Mouse (Mus musculus) embryonic facial prominence, embryonic 13.5 days (tissue): Measurements from ENCODE around the gene Carmil1. TPM values are rescaled to one million over a fixed set of nuclear protein-coding genes. Genes with fewer than 3 reads are reported as not detected.
"Not testable (repeated sequence)": the region's sequence is repeated elsewhere in the genome, so short reads cannot be mapped to it uniquely, and the experiment has no call there.

ENCODE experiments used
- ATAC-seq: fragments of 200-750 bp; cut with Nextera tagmentation; 2 replicates; pipeline ENCODE4 v1.8.0; 2017; ENCODE audit warnings: low read depth; ENCODE audit not compliant: insufficient number of reproducible peaks, insufficient read depth, low FRiP score, low TSS enrichment
- H3K27ac ChIP-seq: fragments of 300-500 bp; sonication (generic); 2 replicates; pipeline ENCODE4 v1.5.1; 2015; ENCODE audit warnings: moderate library complexity, mild to moderate bottlenecking, inconsistent platforms
- H3K27me3 ChIP-seq: fragments of 300-500 bp; sonication (generic); 2 replicates; pipeline ENCODE4 v1.6.1; 2015; ENCODE audit warnings: mild to moderate bottlenecking, inconsistent platforms
- H3K36me3 ChIP-seq: fragments of 300-500 bp; sonication (generic); 2 replicates; pipeline ENCODE4 v1.6.1; 2015; ENCODE audit warnings: mild to moderate bottlenecking, inconsistent platforms
- H3K4me1 ChIP-seq: fragments of 300-500 bp; sonication (generic); 2 replicates; pipeline ENCODE4 v1.6.1; 2015; ENCODE audit warnings: inconsistent platforms
- H3K4me2 ChIP-seq: fragments of 300-500 bp; sonication (generic); 2 replicates; pipeline ENCODE4 v1.6.1; 2015; ENCODE audit warnings: moderate library complexity, mild to moderate bottlenecking, inconsistent platforms
- H3K4me3 ChIP-seq: fragments of 300-500 bp; sonication (generic); 2 replicates; pipeline ENCODE4 v1.5.1; 2015; ENCODE audit warnings: mild to moderate bottlenecking, inconsistent platforms
- H3K9ac ChIP-seq: fragments of 300-500 bp; sonication (generic); 2 replicates; pipeline ENCODE4 v1.6.1; 2015; ENCODE audit warnings: mild to moderate bottlenecking, inconsistent platforms
- H3K9me3 ChIP-seq: fragments of 300-500 bp; sonication (generic); 2 replicates; pipeline ENCODE4 v1.6.1; 2016; ENCODE audit warnings: inconsistent platforms
- WGBS: fragments of 180-500 bp; shearing (Covaris S2); methylation state at CpG from one replicate; pipeline ENCODE4 v1.1.7; 2015; ENCODE audit warnings: mixed read lengths; 5-methylcytosine and 5-hydroxymethylcytosine counted together
- polyA plus RNA-seq: library from polyadenylated mRNA; unstranded; fragments of >200 nt; fragmentation: Nextera tagmentation; extraction: Ambion mirVana; gene quantifications from 2 replicates; pipeline ENCODE4 v1.2.1, GENCODE M21; 2015

The Carmil1 gene
- polyA plus RNA-seq, 1 experiment from 2014 or later, result 47.5 TPM

GRCm38 (mm10) chr13:24108282-24108681 is 172.3 kb downstream of the Carmil1 start:
- no peak overlapping the region for H3K27ac ChIP-seq
- no peak overlapping the region for H3K4me2 ChIP-seq
- H3K9ac ChIP-seq, result no peak overlapping the region
- H3K4me3 ChIP-seq, result no peak overlapping the region
- ATAC-seq, result no peak
- peaks cover 6% of the 10 kb centered on the region for H3K4me1 ChIP-seq
- H3K9me3 ChIP-seq, result no peaks in the 10 kb centered on the region
- no peaks in the 10 kb centered on the region for H3K27me3 ChIP-seq
- WGBS, result 61% methylated on average over 7 of the region's 7 CpGs
- peaks cover 21% of the 10 kb centered on the region for H3K36me3 ChIP-seq

GRCm38 (mm10) chr13:24107058-24107457 is 173.5 kb downstream of the Carmil1 start:
- 90% methylated on average over 3 of the region's 3 CpGs for WGBS
- no peak for ATAC-seq
- no peak overlapping the region for H3K9ac ChIP-seq
- peaks cover 6% of the 10 kb centered on the region for H3K4me1 ChIP-seq
- H3K27me3 ChIP-seq, result no peaks in the 10 kb centered on the region
- peaks cover 21% of the 10 kb centered on the region for H3K36me3 ChIP-seq
- H3K4me2 ChIP-seq, result no peak overlapping the region
- H3K27ac ChIP-seq, result no peak overlapping the region
- H3K4me3 ChIP-seq, result no peak overlapping the region
- no peaks in the 10 kb centered on the region for H3K9me3 ChIP-seq

- Histone ChIP-seq H3K4me2 (no peak overlapping the region), H3K27ac (no peak overlapping the region), H3K27me3 (no peaks in the 10 kb centered on the region), H3K4me1 (peaks cover 6% of the 10 kb centered on the region), H3K9ac (no peak overlapping the region), H3K4me3 (no peak overlapping the region), H3K9me3 (no peaks in the 10 kb centered on the region), H3K36me3 (peaks cover 16% of the 10 kb centered on the region; the same call in 1 of the 2 replicates)
- WGBS, result 88% methylated on average over 5 of the region's 5 CpGs
- no peak for ATAC-seq
Observed at GRCm38 (mm10) chr13:24105838-24106237, 174.8 kb downstream of the Carmil1 start.

DNA sequence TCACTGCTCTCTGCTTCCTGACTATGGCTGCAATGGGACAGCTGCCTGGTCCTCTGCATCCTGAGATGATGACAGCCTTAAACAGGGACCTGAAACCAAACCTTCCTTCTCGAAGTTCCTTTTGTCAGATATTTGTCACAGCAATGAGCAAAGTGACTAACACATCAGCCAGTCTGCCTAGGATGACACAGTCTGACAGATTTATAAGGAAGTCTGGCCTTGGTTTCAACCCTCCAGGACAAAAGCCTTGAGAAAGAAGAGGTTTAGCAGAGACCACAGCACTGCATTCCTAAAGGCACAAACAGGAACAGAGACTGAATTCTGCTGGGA is 175.3 kb downstream of the Carmil1 start:
- H3K9ac ChIP-seq, result no peak overlapping the region
- H3K4me3 ChIP-seq, result no peak overlapping the region
- 48% methylated on average over 1 of the region's 1 CpGs for WGBS
- no peak overlapping the region for H3K27ac ChIP-seq
- H3K27me3 ChIP-seq, result no peaks in the 10 kb centered on the region
- H3K4me1 ChIP-seq, result peaks cover 6% of the 10 kb centered on the region
- H3K36me3 ChIP-seq, result peaks cover 13% of the 10 kb centered on the region; the same call in 1 of the 2 replicates
- no peaks in the 10 kb centered on the region for H3K9me3 ChIP-seq
- ATAC-seq, result no peak
- no peak overlapping the region for H3K4me2 ChIP-seq

GRCm38 (mm10) chr13:24104611-24105339 is 175.8 kb downstream of the Carmil1 start:
- not testable (repeated sequence) for ATAC-seq, H3K9ac ChIP-seq, H3K27ac ChIP-seq, H3K4me1 ChIP-seq, H3K9me3 ChIP-seq, H3K4me3 ChIP-seq, H3K4me2 ChIP-seq, H3K27me3 ChIP-seq
- peaks cover 12% of the 10 kb centered on the region; the same call in 1 of the 2 replicates for H3K36me3 ChIP-seq
- WGBS, result 46% methylated on average over 9 of the region's 9 CpGs

- Histone ChIP-seq H3K27me3 (no peaks in the 10 kb centered on the region), H3K27ac (no peak overlapping the region), H3K4me2 (no peak overlapping the region), H3K9me3 (no peaks in the 10 kb centered on the region), H3K4me1 (peaks cover 6% of the 10 kb centered on the region), H3K4me3 (no peak overlapping the region), H3K36me3 (peaks cover 13% of the 10 kb centered on the region; the same call in 1 of the 2 replicates), H3K9ac (no peak overlapping the region)
- no peak for ATAC-seq
- WGBS, result 66% methylated on average over 4 of the region's 4 CpGs
Observed at GRCm38 (mm10) chr13:24104016-24104415, 176.6 kb downstream of the Carmil1 start.

- Histone ChIP-seq H3K36me3 (peaks cover 15% of the 10 kb centered on the region; the same call in 1 of the 2 replicates), H3K9ac (no peak overlapping the region), H3K4me3 (no peak overlapping the region), H3K4me1 (peaks cover 6% of the 10 kb centered on the region), H3K4me2 (no peak overlapping the region), H3K9me3 (no peaks in the 10 kb centered on the region), H3K27ac (no peak overlapping the region), H3K27me3 (no peaks in the 10 kb centered on the region)
- WGBS, result 96% methylated on average over 2 of the region's 2 CpGs
- ATAC-seq, result no peak
Observed at GRCm38 (mm10) chr13:24103152-24103551, 177.4 kb downstream of the Carmil1 start.

DNA sequence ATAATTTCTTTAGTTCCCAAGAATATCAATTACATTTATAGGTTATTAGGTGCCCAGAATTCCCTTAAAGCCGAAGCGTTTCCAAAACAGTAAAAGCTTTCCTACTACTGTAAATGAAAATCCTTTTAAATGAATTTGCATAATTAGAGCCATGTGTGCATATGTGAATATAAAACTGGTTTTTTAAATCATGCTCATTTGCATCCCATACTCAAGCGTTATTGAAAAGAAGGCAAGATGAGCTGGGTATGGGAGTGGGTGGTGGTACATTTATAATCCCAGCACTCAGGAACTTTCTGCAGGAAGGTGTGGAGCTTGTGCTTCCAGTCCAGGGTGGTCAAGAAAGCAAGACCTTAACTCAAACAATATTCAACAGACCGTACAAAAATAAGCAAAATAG is 178.3 kb downstream of the Carmil1 start:
- 67% methylated on average over 4 of the region's 4 CpGs for WGBS
- H3K27me3 ChIP-seq, result no peaks in the 10 kb centered on the region

DNA sequence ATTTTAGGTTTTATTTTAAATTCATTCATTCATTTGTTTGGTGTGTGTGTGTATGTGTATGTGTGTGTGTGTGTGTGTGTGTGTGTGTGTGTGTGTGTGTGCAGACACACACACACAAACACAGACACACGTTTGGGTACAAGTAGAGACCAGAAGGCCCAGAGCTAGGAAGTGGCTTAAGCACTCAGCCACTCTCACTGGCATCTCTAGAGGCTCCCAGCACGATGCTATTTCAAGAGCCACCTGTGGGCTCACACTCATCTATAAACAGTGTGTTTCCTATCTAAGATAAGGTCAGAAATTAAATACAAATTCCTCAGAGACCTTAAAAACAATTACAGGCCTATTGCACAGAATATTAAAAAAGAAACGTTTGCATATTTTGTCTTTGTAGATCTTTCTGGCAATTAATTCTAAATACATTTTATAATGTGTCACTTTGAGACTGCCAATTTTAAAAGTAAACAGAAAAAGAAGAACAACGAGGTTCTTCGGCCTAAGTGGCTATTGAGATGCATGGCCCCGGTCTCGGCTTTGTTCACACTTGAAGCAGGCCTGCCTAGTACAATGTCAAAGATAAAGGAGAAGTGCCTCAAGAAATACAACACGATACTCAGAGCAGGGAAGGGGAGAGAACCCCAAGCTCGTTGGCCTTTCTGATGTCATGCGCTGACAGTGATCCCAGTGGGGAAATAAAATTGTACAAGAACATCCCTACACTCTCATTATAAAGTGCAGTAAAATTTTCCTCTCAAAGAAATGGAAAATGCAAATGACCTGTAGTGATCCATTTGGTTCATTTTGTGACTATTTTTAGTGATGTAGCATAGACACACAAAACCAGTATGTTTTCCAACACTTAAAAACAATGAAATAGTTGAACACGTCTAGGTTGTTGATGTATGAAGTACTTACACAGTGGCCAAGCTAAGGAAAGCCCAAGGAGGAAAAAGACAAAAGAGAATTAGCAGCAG is 179.2 kb downstream of the Carmil1 start:
- H3K9ac ChIP-seq, result no peak overlapping the region
- H3K4me2 ChIP-seq, result no peak overlapping the region
- no peak overlapping the region for H3K27ac ChIP-seq
- no peak for ATAC-seq
- peaks cover 6% of the 10 kb centered on the region for H3K4me1 ChIP-seq
- H3K9me3 ChIP-seq, result no peaks in the 10 kb centered on the region
- no peaks in the 10 kb centered on the region for H3K27me3 ChIP-seq
- H3K4me3 ChIP-seq, result no peak overlapping the region
- WGBS, result 76% methylated on average over 11 of the region's 11 CpGs
- H3K36me3 ChIP-seq, result peaks cover 18% of the 10 kb centered on the region

More for the DNA sequence above, 178.3 kb downstream of the Carmil1 start:
- H3K9ac ChIP-seq, result no peak overlapping the region
- peaks cover 15% of the 10 kb centered on the region; the same call in 1 of the 2 replicates for H3K36me3 ChIP-seq
- no peak overlapping the region for H3K4me3 ChIP-seq
- H3K4me1 ChIP-seq, result peaks cover 6% of the 10 kb centered on the region
- no peak overlapping the region for H3K4me2 ChIP-seq
- no peaks in the 10 kb centered on the region for H3K9me3 ChIP-seq
- no peak for ATAC-seq
- H3K27ac ChIP-seq, result no peak overlapping the region

GRCm38 (mm10) chr13:24100516-24101094 is 180.0 kb downstream of the Carmil1 start:
- Histone ChIP-seq H3K9me3 (no peaks in the 10 kb centered on the region), H3K4me2 (no peak overlapping the region), H3K4me3 (no peak overlapping the region), H3K27me3 (no peaks in the 10 kb centered on the region), H3K9ac (no peak overlapping the region), H3K4me1 (peaks cover 5% of the 10 kb centered on the region; the same call in 1 of the 2 replicates), H3K27ac (no peak overlapping the region), H3K36me3 (peaks cover 15% of the 10 kb centered on the region)
- WGBS, result 89% methylated on average over 11 of the region's 11 CpGs
- ATAC-seq, result no peak

- Histone ChIP-seq H3K4me1 (no peaks in the 10 kb centered on the region), H3K36me3 (peaks cover 19% of the 10 kb centered on the region), H3K4me2 (no peak overlapping the region), H3K27me3 (no peaks in the 10 kb centered on the region), H3K27ac (no peak overlapping the region), H3K9me3 (no peaks in the 10 kb centered on the region), H3K4me3 (no peak overlapping the region), H3K9ac (no peak overlapping the region)
- 89% methylated on average over 6 of the region's 6 CpGs for WGBS
- no peak for ATAC-seq
Observed at GRCm38 (mm10) chr13:24096573-24096972, 184.0 kb downstream of the Carmil1 start.
